Mouse (Mus musculus) bone marrow, adult 2 months (tissue): ENCODE data around the gene Nadk2.

ENCODE experiments used
- CTCF ChIP-seq: fragments of 200-500 bp; IDR thresholded peaks from 2 replicates; pipeline ENCODE4 v1.5.1; 2011; ENCODE audit warnings: low read length, control low read depth; ENCODE audit not compliant: control insufficient read depth, insufficient read depth
- POLR2A ChIP-seq: fragments of 200-500 bp; IDR thresholded peaks from 2 replicates; pipeline ENCODE4 v1.6.1; 2011; ENCODE audit warnings: low read depth, mild to moderate bottlenecking, control low read depth, low read length, borderline replicate concordance; ENCODE audit not compliant: control insufficient read depth

GRCm38 (mm10) chr15:9114131-9114530 is 43.1 kb downstream of the Nadk2 start:
- TF ChIP-seq CTCF (no peak), POLR2A (no peak)
